Mouse (Mus musculus) gastrocnemius, postnatal 4 days (tissue): ENCODE results near the gene Acat3. TPM values are rescaled to one million over a fixed set of nuclear protein-coding genes. Genes with fewer than 3 reads are reported as not detected.
"Not testable (repeated sequence)": the region's sequence is repeated elsewhere in the genome, so short reads cannot be mapped to it uniquely, and the experiment has no call there.

Experiments used
- DNase-seq, 2 experiments: peaks; one replicate each; pipeline ENCODE4 v3.0.0; 2021 to 2022; ENCODE audit warnings: low spot score in 2 of 2, mixed read lengths in 2 of 2
- long read RNA-seq, 2 experiments: library from polyadenylated mRNA; stranded (forward); transcript quantifications; one replicate each; pipeline ENCODE4 v2.0.0; 2021
- total RNA-seq, 2 experiments: library from RNA; stranded (reverse); gene quantifications; 2 replicates each; pipeline ENCODE4 v1.2.3; 2021

The Acat3 gene
- under 1 TPM in 1 of 2 experiments, not detected in 1; 0.49 TPM for total RNA-seq
- long read RNA-seq, experiment 1, result 0 reads
- long read RNA-seq, experiment 2, result 0 reads

DNA sequence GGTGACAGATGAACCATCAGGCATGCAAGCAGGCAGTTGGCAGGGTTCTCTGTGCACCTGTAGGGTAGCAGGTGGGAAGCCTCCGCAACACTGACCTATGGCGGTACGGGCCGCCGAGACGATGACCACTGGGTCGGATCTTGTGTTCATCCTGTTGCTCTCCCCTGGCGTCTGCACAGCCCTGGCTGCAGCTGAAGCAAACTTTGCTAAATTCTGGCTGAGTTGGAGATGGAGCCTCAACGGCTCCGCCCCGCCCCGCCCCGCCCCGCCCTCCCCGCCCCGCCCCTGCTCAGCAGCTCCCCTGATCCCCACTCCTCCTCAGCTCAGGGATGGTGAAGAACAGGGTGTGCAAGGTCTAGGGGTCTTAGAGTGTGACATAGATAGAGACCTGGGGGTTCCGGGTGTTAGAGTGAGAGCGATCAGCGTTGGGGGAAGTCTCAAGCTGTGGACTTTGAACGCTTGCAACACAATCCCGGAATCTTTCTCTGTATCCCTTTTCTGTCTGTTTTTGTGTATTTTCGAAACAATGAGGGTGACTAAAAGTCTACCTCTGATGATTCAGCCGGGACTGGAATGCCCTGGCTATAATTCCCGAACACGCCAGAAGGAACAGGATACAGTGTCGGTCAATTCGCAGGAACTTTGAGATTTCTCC is at the start of gene Acat3:
Acat3 (minus strand) TSS at position 450 of the 655 bp plus-strand sequence.
- DNase-seq, result no peak

DNA sequence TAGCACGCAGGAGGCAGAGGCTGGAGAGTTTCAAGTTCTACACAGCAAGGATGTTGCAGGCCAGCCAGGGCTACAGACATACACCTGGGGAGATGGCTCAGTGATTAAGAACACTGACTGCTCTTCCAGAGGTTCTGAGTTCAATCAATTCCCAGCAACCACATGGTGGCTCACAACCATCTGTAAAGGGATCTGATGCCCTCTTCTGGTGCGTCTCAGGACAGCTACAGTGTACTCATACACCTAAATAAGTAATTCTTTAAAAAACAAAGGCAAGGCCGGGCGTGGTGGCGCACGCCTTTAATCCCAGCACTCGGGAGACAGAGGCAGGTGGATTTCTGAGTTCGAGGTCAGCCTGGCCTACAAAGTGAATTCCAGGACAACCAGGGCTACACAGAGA is 47.7 kb upstream of the Acat3 start:
- not testable (repeated sequence) for DNase-seq

DNA sequence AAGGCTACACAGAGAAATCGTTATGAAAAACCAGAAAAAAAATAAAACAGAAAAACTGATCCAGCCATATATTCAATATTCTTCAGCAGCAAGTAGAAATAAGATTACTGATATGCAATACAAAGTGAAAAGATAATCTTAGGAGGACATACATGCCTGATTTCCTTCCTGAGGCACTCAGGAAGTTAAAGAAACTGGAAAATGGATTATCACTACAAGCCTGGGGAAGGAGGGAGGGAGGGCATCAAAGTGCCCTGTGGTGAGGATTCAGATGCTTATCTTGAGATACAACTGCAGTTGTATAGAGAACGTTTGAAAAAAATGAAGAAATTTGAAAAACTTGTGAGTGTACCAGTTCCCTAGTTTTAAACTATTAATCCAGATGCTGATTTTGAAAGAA is 43.6 kb upstream of the Acat3 start:
- DNase-seq, result no peak

DNA sequence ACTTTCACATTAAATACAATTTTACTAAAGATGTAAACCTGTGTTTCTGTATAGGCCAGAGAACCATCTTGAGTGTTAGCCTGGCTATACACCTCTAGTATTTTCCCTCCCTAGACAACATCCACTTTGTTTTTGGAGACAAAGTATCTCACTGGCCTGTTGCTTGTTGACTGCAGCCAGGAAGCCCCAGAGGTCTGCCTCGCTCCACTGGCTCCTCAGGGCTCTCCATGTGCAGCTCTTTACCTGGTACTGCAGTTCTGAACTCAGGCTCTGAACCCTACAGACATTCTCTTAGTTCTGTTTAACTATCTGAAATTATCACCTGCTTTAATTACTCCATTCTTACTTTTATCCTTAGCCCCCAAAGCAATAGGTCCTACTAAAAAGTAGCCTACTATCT is 38.1 kb upstream of the Acat3 start:
- no peak for DNase-seq

DNA sequence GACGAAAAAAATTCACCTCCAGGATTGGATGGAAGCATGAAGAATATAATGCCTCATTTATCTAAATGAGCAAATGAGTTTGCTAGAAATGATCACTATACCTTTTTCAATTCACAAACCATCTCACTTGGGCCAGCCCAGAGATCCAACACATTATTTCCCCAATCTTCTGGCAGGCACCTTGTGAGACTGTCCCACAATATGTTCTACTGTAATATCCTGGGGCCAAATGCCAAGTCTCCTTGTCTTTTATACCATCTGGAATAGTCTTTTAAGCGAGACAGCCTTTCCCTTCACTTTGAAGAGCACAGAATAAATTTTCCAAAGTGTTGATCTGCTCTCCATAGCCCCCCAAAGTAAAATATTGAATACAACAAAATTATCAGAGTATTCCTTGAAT is 33.5 kb upstream of the Acat3 start:
- no peak for DNase-seq

DNA sequence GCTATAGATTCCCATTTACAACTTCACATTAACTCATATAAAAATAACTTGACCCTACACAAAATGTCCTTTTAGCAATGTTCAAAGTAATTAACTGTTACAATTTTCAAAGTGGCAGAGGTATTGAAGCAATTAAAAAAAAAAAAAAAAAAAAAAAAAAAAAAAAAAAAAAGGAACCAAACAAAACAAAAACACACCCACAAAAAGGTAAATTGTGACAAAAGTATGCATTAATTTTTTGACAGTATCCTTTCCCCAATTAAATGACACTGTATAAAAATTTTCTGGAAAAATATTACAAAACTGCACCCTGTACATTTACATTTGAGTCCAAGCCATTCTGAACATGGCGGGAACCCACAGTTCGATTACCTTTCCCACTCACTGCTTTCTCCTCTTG is 26.8 kb upstream of the Acat3 start:
- DNase-seq, result no peak

DNA sequence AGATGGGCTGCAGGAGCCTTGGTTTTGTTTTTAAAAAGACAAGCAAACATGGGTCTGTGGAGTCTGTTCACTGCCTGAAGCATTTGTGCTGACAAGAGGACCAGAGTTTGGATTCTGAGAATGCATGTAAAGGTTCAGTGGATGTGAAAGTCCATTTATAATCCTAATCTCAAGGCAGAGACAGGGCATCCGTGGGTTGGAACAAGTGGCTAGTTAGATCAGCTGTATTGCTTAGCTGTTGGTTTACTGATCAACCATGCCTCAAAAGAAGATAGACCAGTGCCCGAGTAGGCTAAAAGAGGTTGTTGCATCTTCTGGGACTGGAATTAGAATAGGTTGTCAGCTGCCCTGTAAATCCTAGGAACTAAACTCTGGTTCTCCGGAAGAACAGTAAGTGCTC is 23.1 kb upstream of the Acat3 start:
- DNase-seq, result no peak

DNA sequence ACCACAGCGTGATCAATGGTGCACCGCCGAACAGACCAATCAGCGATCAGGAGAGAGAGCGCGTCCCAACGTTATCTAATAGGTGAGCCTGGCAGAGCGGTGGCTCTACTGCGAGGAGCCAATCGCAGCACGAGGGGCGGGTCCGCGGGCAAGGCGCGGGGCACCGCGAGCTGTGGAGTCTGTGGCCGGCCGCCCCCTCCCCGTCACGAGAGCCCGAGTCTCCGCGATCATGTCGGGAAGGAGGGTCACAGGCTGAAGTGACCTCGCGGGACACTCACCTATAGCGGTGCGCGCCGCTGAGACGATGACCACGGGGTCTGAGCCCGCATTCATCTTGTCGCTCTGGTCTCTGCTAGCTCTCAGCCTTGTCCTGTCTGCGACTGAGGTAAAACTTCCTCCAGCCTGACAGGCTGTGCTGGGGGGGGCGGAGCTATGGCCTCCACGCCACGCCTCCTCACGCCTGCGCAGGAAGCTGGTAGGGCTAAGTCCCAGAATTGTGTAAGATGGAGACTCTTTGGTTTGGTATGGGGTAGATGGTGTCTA is 20.0 kb upstream of the Acat3 start, which contains the start of gene Acat2:
Acat2 (minus strand) TSS at position 417 of the 543 bp plus-strand sequence.
- peak; percentile 86 to 94 for DNase-seq

DNA sequence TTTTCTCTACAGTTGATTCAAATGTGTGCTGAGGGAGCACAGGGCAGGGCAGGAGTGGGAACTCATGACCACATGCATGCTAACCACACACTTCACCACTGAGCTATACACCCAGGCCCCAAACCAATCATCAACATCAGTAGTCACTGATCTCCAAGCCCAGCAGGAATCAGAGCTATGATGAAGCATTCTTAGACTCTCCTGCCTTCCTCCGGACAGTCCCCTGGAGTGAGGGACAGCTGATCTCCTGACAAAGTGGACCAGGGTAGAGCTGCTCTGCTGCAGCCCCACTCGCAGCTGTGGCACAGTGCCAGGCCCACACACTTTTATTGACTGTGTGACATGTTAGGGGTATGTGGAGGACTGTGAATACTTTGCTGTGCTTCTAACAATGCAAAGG is 19.0 kb upstream of the Acat3 start:
- not testable (repeated sequence) for DNase-seq

DNA sequence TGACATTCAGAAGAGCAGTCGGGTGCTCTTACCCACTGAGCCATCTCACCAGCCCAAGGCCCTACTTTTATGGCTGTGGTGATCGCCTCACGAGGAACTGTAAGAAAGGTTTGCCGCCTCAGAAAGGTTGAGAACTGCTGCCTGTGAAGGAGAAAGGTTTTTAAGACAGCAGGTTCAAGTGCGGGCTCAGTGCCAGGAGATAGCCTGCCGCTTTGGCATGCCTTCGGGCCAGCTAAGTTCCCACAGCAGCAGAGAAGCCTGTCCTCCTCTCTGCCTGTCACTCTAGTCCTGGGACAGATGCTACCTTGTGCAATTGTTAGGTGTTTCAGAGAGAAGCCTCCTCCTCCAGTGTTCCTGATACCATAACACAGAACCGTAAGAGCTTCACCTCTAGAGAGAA is 16.3 kb upstream of the Acat3 start:
- no peak for DNase-seq

DNA sequence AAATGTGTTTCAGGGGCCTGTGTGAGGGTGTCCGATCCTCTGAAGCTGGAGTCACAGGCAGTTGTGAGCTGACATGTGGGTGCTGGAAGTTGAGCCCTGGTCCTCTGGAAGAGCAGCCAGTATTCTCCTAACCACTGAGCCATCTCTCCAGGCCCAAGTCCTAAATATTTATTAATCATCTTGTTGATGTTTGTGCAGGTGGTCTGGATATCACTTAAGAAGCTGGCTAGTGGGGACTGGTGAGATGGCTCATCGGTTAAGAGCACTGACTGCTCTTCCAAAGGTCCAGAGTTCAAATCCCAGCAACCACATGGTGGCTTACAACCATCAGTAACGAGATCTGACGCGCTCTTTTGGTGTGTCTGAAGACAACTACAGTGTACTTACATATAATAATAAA is 9.3 kb upstream of the Acat3 start:
- no peak for DNase-seq

DNA sequence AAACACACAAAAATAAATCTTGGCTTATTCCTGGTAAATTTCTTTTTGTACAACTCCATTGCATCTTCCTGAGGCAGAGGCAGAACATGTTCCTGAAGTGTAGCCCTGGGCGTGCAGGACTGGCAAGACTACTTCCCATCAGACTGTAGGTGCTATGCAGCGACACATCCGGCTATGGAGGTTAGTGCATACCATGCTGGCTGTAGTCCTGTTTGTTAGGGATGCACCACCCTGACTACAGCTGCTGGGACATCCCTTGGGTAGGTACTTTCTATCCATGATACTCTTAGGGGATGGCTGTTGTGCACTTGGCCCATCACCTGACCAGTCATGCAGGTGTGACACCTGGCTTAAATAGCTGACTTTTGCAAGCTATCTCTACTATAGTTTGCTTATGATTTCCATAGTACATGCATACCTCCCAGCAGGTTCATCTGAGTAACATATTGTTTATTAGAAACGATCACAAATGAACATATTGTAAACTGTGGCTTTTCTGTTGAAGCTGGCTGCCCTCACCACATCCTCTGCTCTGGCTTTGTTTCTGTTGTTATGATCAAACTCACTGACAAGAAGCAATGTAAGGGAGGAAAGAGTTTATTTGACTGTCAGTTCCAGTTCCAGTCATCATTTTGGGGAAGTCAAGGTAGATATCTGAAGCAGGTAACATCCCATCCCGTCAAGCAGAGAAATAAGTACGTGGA is 2.2 kb upstream of the Acat3 start:
- no peak for DNase-seq

DNA sequence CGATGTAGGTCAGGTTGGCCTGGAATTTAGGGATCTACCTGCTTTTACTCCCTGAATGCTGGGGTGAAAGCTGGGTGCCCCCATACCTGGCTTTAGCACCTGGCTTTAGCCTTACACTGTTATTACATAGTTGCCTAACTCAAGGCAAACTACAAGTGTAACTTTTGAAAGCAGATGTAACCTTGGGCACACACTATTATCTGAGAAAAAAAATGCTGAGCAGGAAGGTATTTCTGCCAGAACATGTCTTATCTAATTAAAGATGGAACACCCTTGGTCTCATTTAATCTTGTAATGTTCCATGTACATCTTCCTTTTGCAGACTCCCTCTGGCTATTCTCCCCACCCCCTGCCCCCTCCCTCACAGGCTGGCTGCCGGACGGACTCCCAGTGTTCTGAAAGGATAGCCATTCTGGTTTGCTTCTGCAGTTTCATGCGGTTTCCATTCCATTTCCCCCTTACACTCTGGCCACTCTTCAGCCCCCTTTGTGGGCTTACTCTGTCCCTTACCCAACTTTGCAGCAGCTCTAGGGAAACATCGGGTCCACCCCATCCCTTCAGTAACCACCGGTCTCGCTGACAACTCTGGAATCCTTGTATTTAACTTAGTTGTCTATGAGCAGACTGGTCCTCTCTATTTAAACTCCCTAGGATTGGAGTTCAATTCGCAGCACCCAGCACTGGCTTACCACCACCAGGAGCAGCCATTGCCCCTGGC is 1.3 kb upstream of the Acat3 start:
- no peak for DNase-seq

DNA sequence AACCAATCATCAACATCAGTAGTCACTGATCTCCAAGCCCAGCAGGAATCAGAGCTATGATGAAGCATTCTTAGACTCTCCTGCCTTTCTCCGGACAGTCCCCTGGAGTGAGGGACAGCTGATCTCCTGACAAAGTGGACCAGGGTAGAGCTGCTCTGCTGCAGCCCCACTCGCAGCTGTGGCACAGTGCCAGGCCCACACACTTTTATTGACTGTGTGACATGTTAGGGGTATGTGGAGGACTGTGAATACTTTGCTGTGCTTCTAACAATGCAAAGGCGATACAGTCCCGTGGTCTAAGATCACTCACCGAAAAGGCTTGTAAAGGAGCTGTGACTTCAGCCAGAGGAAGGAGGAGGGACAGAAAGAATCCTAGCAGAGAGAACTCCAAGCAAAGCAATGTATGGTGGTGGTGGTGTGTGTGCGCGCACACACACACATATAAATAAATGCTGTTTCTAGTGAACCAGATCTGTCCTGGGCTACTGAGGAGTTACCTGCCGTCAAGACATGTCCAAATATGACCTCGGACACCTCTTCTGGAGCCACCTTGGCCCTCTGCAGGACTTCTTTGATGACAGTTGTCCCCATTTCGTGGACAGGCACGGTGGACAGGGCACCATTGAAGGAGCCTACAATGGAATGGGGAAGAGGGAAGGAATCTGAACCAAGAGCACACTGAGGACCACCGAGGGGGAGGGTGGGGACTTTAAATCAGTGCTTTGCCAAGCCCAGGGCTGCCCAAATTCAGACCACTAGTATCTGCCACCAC is 837 bp downstream of the Acat3 start:
- not testable (repeated sequence) for DNase-seq

DNA sequence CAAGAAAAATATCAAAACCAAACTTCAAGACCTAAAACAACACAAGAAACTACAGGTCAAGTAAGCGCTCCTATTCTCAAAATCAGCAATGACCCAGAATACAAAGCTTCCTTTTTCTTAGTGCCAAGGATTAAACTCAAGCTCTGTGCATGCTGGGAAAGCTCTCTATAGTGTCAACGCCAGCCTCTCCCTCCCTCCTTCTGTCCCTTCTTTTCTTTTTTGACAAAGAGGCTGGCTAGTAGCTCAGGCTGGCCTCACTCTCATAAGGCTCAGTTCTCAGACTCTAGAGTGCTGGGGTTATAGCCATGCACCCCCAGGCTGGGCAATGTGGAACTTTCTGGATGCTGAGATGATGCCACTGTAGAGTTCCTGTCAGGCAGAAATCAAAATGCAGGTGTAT is 2.3 kb downstream of the Acat3 start:
- no peak for DNase-seq

DNA sequence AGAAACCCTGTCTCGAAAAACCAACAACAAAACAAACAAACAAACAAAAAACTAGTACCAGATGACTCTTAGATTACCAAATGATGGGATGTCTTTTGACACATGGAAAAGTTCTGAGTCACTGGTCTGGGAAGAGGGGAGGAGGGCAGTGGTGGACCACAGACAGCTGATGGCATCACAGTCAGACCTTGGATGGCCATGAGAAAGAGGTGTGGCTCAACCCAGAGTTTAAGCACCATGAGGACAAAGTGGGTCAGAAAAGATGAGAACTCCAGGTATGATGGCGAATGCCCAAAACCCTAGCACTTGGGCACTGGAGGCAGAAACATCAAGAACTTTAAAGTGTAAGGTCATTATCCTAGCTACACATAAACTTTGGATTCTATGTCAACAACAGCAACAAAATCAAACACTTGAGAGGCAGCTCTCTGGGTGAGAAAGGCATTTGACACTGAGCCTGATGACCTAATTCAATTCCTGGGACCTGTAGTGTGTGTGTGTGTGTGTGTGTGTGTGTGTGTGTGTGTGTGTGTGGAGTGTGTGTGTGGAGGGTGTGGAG is 2.9 kb downstream of the Acat3 start:
- DNase-seq, result no peak

DNA sequence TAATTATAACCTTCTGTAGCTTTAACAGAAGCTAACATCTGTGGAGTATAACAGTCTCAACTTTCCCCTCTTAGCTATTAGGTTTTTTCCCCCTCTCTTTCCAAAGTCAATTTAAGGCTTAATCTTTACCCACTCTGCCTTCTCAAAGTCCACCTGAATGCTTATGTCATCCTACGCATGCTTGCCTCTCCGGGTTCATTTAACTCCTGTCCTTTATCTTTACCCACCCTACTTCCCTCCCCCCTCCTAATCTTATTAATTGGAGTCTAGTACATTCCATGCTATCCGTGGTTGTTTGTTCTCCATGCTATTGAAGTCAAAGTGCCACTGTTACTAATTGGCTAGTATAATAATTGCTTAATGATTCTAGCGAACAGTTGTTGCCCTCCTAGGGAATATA is 4.7 kb downstream of the Acat3 start:
- DNase-seq, result no peak

DNA sequence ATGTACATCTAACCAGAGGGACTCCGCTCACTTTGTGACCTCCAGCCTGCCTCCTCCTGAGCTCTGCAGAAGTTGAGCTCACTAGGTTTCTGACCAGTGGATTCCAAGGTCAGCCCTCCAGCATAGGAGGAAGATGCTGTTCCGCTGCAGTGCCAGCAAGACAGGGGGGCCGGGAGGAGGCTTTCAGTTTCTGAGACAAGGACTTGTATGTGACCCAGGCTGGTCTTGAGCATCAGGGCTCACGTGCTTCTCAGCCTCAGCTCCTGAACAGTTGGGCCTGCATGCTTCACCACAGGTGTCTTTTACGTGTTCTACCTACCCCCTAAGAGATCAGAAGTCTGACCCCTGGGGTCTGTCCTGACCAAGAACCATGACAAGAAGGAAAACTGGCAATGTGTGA is 8.8 kb downstream of the Acat3 start:
- not testable (repeated sequence) for DNase-seq

DNA sequence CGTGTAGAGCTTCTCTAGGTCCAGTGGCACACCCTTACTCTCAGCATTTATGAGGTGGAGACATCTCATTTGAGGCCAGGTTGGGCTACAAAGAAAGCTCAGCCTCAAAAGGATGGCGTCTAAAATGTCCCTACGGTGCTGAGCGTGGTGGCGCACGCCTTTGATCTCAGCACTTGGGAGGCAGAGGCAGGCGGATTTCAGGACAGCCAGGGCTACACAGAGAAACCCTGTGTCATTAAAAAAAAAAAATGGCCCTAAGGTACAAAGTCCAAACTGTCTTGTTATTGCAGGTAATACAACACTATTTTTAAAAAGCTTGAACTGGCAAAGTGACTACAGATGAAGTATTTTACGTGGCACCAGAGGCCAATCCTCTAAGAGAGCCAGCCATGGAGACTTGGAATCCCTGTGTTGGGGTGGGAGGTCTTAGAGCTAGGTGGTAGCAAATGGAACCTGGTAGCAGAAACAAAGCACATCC is 14.7 kb downstream of the Acat3 start:
- DNase-seq, result no peak

DNA sequence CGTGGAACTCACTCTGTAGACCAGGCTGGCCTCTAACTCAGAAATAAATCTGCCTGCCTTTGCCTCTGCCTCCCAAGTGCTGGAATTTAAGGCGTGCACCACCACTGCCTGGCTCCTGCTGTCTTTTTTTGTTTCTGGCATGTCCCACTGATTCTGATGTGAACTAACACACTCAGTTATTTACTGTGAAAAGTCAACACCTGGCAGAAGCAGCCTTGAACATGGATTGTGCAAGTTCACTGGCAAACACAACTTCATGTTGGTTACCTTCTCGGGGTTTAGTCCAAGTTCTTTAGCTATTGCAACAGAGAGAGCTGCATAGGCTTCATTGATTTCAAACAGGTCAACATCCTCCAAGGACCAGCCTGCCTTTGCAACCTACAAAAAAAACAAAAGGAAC is 15.4 kb downstream of the Acat3 start:
- no peak for DNase-seq

DNA sequence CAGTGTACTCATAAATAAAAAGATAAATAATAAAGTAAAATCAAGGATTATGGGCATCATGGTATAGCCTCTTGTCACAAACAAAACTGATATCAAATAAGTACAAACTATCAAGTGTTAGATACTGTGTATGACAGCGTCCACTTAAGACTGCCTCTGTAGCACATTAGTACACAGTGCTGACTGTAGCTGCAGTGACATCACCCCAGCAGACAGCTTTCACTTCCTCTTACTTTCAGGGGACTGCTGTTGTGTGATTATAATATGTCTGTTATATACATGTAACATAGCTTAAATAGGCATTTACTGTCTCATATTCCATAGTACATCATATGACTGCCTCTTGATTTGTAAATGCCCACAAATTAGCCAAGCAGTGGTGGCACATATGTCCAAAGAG is 19.3 kb downstream of the Acat3 start:
- no peak for DNase-seq
